Mouse (Mus musculus): Measurements from ENCODE around the gene Efna2. TPM values are rescaled to one million over a fixed set of nuclear protein-coding genes. Genes with fewer than 3 reads are reported as not detected.

Gene Efna2
- under 1 TPM; 0.19 to 0.48 (median 0.36) TPM for total RNA-seq (2022)

- DNase-seq (ENCODE audit: low spot score in 2 of 2): no peak
These were observed at the start of gene Efna2 for GRCm38 (mm10) chr10:80179068-80180051. Efna2 (plus strand) TSS chr10:80179482.

- no peak for DNase-seq (ENCODE audit: low spot score in 2 of 2)
These were observed 49.4 kb upstream of the Efna2 start for GRCm38 (mm10) chr10:80129846-80130245.

GRCm38 (mm10) chr10:80130403-80131031, 48.8 kb upstream of the Efna2 start:
- no peak for DNase-seq (ENCODE audit: low spot score in 2 of 2)

- no peak for DNase-seq (ENCODE audit: low spot score in 2 of 2)
These were observed 47.8 kb upstream of the Efna2 start for GRCm38 (mm10) chr10:80131316-80131951.

GRCm38 (mm10) chr10:80131952-80132350, 47.3 kb upstream of the Efna2 start:
- no peak for DNase-seq (ENCODE audit: low spot score in 2 of 2)

GRCm38 (mm10) chr10:80133226-80133849, 45.9 kb upstream of the Efna2 start:
- DNase-seq (ENCODE audit: low spot score in 2 of 2): peak in 1 of 2 experiments; percentile 67

- no peak for DNase-seq (ENCODE audit: low spot score in 2 of 2)
These were observed 44.9 kb upstream of the Efna2 start for GRCm38 (mm10) chr10:80134421-80134820.

- DNase-seq (ENCODE audit: low spot score in 2 of 2): no peak
These were observed 44.1 kb upstream of the Efna2 start for GRCm38 (mm10) chr10:80135161-80135560.

GRCm38 (mm10) chr10:80135641-80136040, 43.6 kb upstream of the Efna2 start:
- no peak for DNase-seq (ENCODE audit: low spot score in 2 of 2)

- DNase-seq (ENCODE audit: low spot score in 2 of 2): no peak
These were observed 42.9 kb upstream of the Efna2 start for GRCm38 (mm10) chr10:80136179-80136951.

GRCm38 (mm10) chr10:80136952-80137625, 42.2 kb upstream of the Efna2 start:
- no peak for DNase-seq (ENCODE audit: low spot score in 2 of 2)

GRCm38 (mm10) chr10:80137626-80138552, 41.4 kb upstream of the Efna2 start:
- no peak for DNase-seq (ENCODE audit: low spot score in 2 of 2)

GRCm38 (mm10) chr10:80138553-80139438, 40.5 kb upstream of the Efna2 start, which contains the start of gene Atp5d:
Atp5d (plus strand) TSS chr10:80138632.
- DNase-seq (ENCODE audit: low spot score in 2 of 2): peak in 1 of 2 experiments; percentile 37

- DNase-seq (ENCODE audit: low spot score in 2 of 2): no peak
These were observed 39.9 kb upstream of the Efna2 start for GRCm38 (mm10) chr10:80139439-80139775.

- DNase-seq (ENCODE audit: low spot score in 2 of 2): no peak
These were observed 39.2 kb upstream of the Efna2 start for GRCm38 (mm10) chr10:80139975-80140665.

- DNase-seq (ENCODE audit: low spot score in 2 of 2): no peak
These were observed 38.6 kb upstream of the Efna2 start, which contains the start of gene Cbarp for GRCm38 (mm10) chr10:80140666-80141035. Cbarp (minus strand) TSS chr10:80140835.

- peak; percentile 93 to 96 for DNase-seq (ENCODE audit: low spot score in 2 of 2)
These were observed 38.0 kb upstream of the Efna2 start for GRCm38 (mm10) chr10:80141243-80141642.
